Mouse (Mus musculus): Measurements from ENCODE around the gene Lrrc4. TPM values are rescaled to one million over a fixed set of nuclear protein-coding genes. Genes with fewer than 3 reads are reported as not detected.

The Lrrc4 gene
- polyA plus RNA-seq, 1 experiment from 2014 or later = 0.85 TPM

- 84% methylated on average over 9 of the region's 9 CpGs for WGBS
- Histone ChIP-seq H3K27me3 (replicated peaks; ENCODE audit: control insufficient read depth, insufficient read depth, low read length) (no peaks in the 10 kb centered on the region), H3K36me3 (ENCODE audit: control insufficient read depth, insufficient read depth, low read length) (no peaks in the 10 kb centered on the region), H3K27ac (ENCODE audit: low read depth) (no peak overlapping the region), H3K4me3 (ENCODE audit: low read depth, low read length) (no peak overlapping the region), H3K4me1 (replicated peaks; ENCODE audit: control insufficient read depth, insufficient read depth, low read length) (no peaks in the 10 kb centered on the region), H3K9ac (ENCODE audit: low read length) (no peak overlapping the region), H3K9me3 (ENCODE audit: control insufficient read depth, low read length) (no peaks in the 10 kb centered on the region), H3K4me2 (ENCODE audit: low read length) (no peak overlapping the region)
- no peak for ATAC-seq (replicated peaks; ENCODE audit: low FRiP score, low TSS enrichment, low read depth)
- no peak for DNase-seq (ENCODE audit: low spot score)
Measured at GRCm38 (mm10) chr6:28813057-28813456, 18.5 kb downstream of the Lrrc4 start.

GRCm38 (mm10) chr6:28804751-28805150 lies 26.8 kb downstream of the Lrrc4 start:
- WGBS = 89% methylated on average over 5 of the region's 5 CpGs
- Histone ChIP-seq H3K9me3 (ENCODE audit: control insufficient read depth, low read length) (no peaks in the 10 kb centered on the region), H3K27ac (ENCODE audit: low read depth) (no peak overlapping the region), H3K4me1 (replicated peaks; ENCODE audit: control insufficient read depth, insufficient read depth, low read length) (no peaks in the 10 kb centered on the region), H3K9ac (ENCODE audit: low read length) (no peak overlapping the region), H3K4me3 (ENCODE audit: low read depth, low read length) (no peak overlapping the region), H3K36me3 (ENCODE audit: control insufficient read depth, insufficient read depth, low read length) (no peaks in the 10 kb centered on the region), H3K4me2 (ENCODE audit: low read length) (no peak overlapping the region), H3K27me3 (replicated peaks; ENCODE audit: control insufficient read depth, insufficient read depth, low read length) (no peaks in the 10 kb centered on the region)
- ATAC-seq (replicated peaks; ENCODE audit: low FRiP score, low TSS enrichment, low read depth) (no peak), DNase-seq (ENCODE audit: low spot score) (no peak)

- ATAC-seq (replicated peaks; ENCODE audit: low FRiP score, low TSS enrichment, low read depth) (no peak), DNase-seq (ENCODE audit: low spot score) (no peak)
- Histone ChIP-seq H3K27ac (ENCODE audit: low read depth) (no peak overlapping the region), H3K9ac (ENCODE audit: low read length) (no peak overlapping the region), H3K9me3 (ENCODE audit: control insufficient read depth, low read length) (no peaks in the 10 kb centered on the region), H3K36me3 (ENCODE audit: control insufficient read depth, insufficient read depth, low read length) (no peaks in the 10 kb centered on the region), H3K4me1 (replicated peaks; ENCODE audit: control insufficient read depth, insufficient read depth, low read length) (no peaks in the 10 kb centered on the region), H3K27me3 (replicated peaks; ENCODE audit: control insufficient read depth, insufficient read depth, low read length) (no peaks in the 10 kb centered on the region), H3K4me2 (ENCODE audit: low read length) (no peak overlapping the region), H3K4me3 (ENCODE audit: low read depth, low read length) (no peak overlapping the region)
- 88% methylated on average over 6 of the region's 6 CpGs for WGBS
Measured at GRCm38 (mm10) chr6:28803678-28804279, 27.8 kb downstream of the Lrrc4 start.

- DNase-seq (ENCODE audit: low spot score) (no peak), ATAC-seq (replicated peaks; ENCODE audit: low FRiP score, low TSS enrichment, low read depth) (no peak)
- H3K27ac ChIP-seq (ENCODE audit: low read depth) = no peak overlapping the region
- no peak overlapping the region for H3K4me3 ChIP-seq (ENCODE audit: low read depth, low read length)
- H3K9me3 ChIP-seq (ENCODE audit: control insufficient read depth, low read length) = no peaks in the 10 kb centered on the region
- 88% methylated on average over 3 of the region's 3 CpGs for WGBS
- H3K9ac ChIP-seq (ENCODE audit: low read length) = no peak overlapping the region
- no peaks in the 10 kb centered on the region for H3K27me3 ChIP-seq (replicated peaks; ENCODE audit: control insufficient read depth, insufficient read depth, low read length)
- no peak overlapping the region for H3K4me2 ChIP-seq (ENCODE audit: low read length)
- H3K4me1 ChIP-seq (replicated peaks; ENCODE audit: control insufficient read depth, insufficient read depth, low read length) = no peaks in the 10 kb centered on the region
- H3K36me3 ChIP-seq (ENCODE audit: control insufficient read depth, insufficient read depth, low read length) = peaks cover 12% of the 10 kb centered on the region
Measured at GRCm38 (mm10) chr6:28800976-28801375, 30.6 kb downstream of the Lrrc4 start.

- Histone ChIP-seq H3K9me3 (ENCODE audit: control insufficient read depth, low read length) (no peaks in the 10 kb centered on the region), H3K4me1 (replicated peaks; ENCODE audit: control insufficient read depth, insufficient read depth, low read length) (no peaks in the 10 kb centered on the region), H3K27ac (ENCODE audit: low read depth) (no peak overlapping the region), H3K27me3 (replicated peaks; ENCODE audit: control insufficient read depth, insufficient read depth, low read length) (no peaks in the 10 kb centered on the region), H3K36me3 (ENCODE audit: control insufficient read depth, insufficient read depth, low read length) (peaks cover 16% of the 10 kb centered on the region), H3K9ac (ENCODE audit: low read length) (no peak overlapping the region), H3K4me3 (ENCODE audit: low read depth, low read length) (no peak overlapping the region), H3K4me2 (ENCODE audit: low read length) (no peak overlapping the region)
- 86% methylated on average over 2 of the region's 2 CpGs for WGBS
- ATAC-seq (replicated peaks; ENCODE audit: low FRiP score, low TSS enrichment, low read depth) (no peak), DNase-seq (ENCODE audit: low spot score) (no peak)
Measured at GRCm38 (mm10) chr6:28799818-28800217, 31.7 kb downstream of the Lrrc4 start.

GRCm38 (mm10) chr6:28795792-28796515 lies 35.6 kb downstream of the Lrrc4 start:
- DNase-seq (ENCODE audit: low spot score) = no peak
- no peak overlapping the region for H3K9ac ChIP-seq (ENCODE audit: low read length)
- H3K9me3 ChIP-seq (ENCODE audit: control insufficient read depth, low read length) = no peaks in the 10 kb centered on the region
- no peak overlapping the region for H3K4me3 ChIP-seq (ENCODE audit: low read depth, low read length)
- H3K4me2 ChIP-seq (ENCODE audit: low read length) = no peak overlapping the region
- H3K27me3 ChIP-seq (replicated peaks; ENCODE audit: control insufficient read depth, insufficient read depth, low read length) = no peaks in the 10 kb centered on the region
- no peaks in the 10 kb centered on the region for H3K4me1 ChIP-seq (replicated peaks; ENCODE audit: control insufficient read depth, insufficient read depth, low read length)
- H3K27ac ChIP-seq (ENCODE audit: low read depth) = no peak overlapping the region
- ATAC-seq (replicated peaks; ENCODE audit: low FRiP score, low TSS enrichment, low read depth) = no peak
- H3K36me3 ChIP-seq (ENCODE audit: control insufficient read depth, insufficient read depth, low read length) = peaks cover 16% of the 10 kb centered on the region
- 86% methylated on average over 16 of the region's 16 CpGs for WGBS

GRCm38 (mm10) chr6:28795380-28795779 lies 36.2 kb downstream of the Lrrc4 start:
- DNase-seq (ENCODE audit: low spot score) (no peak), ATAC-seq (replicated peaks; ENCODE audit: low FRiP score, low TSS enrichment, low read depth) (no peak)
- H3K4me3 ChIP-seq (ENCODE audit: low read depth, low read length) = no peak overlapping the region
- H3K9ac ChIP-seq (ENCODE audit: low read length) = no peak overlapping the region
- 45% methylated on average over 9 of the region's 9 CpGs for WGBS
- H3K4me2 ChIP-seq (ENCODE audit: low read length) = no peak overlapping the region
- no peaks in the 10 kb centered on the region for H3K27me3 ChIP-seq (replicated peaks; ENCODE audit: control insufficient read depth, insufficient read depth, low read length)
- H3K36me3 ChIP-seq (ENCODE audit: control insufficient read depth, insufficient read depth, low read length) = peaks cover 16% of the 10 kb centered on the region
- H3K27ac ChIP-seq (ENCODE audit: low read depth) = no peak overlapping the region
- no peaks in the 10 kb centered on the region for H3K4me1 ChIP-seq (replicated peaks; ENCODE audit: control insufficient read depth, insufficient read depth, low read length)
- no peaks in the 10 kb centered on the region for H3K9me3 ChIP-seq (ENCODE audit: control insufficient read depth, low read length)

- Histone ChIP-seq H3K9me3 (ENCODE audit: control insufficient read depth, low read length) (no peaks in the 10 kb centered on the region), H3K27ac (ENCODE audit: low read depth) (no peak overlapping the region), H3K9ac (ENCODE audit: low read length) (no peak overlapping the region), H3K4me1 (replicated peaks; ENCODE audit: control insufficient read depth, insufficient read depth, low read length) (no peaks in the 10 kb centered on the region), H3K4me3 (ENCODE audit: low read depth, low read length) (no peak overlapping the region), H3K4me2 (ENCODE audit: low read length) (no peak overlapping the region), H3K36me3 (ENCODE audit: control insufficient read depth, insufficient read depth, low read length) (peaks cover 12% of the 10 kb centered on the region), H3K27me3 (replicated peaks; ENCODE audit: control insufficient read depth, insufficient read depth, low read length) (no peaks in the 10 kb centered on the region)
- DNase-seq (ENCODE audit: low spot score) (no peak), ATAC-seq (replicated peaks; ENCODE audit: low FRiP score, low TSS enrichment, low read depth) (no peak)
- 67% methylated on average over 3 of the region's 3 CpGs for WGBS
Measured at GRCm38 (mm10) chr6:28791809-28792208, 39.7 kb downstream of the Lrrc4 start.

GRCm38 (mm10) chr6:28791183-28791582 lies 40.4 kb downstream of the Lrrc4 start:
- H3K4me2 ChIP-seq (ENCODE audit: low read length) = no peak overlapping the region
- H3K27me3 ChIP-seq (replicated peaks; ENCODE audit: control insufficient read depth, insufficient read depth, low read length) = no peaks in the 10 kb centered on the region
- ATAC-seq (replicated peaks; ENCODE audit: low FRiP score, low TSS enrichment, low read depth) (no peak), DNase-seq (ENCODE audit: low spot score) (no peak)
- no peak overlapping the region for H3K9ac ChIP-seq (ENCODE audit: low read length)
- peaks cover 6% of the 10 kb centered on the region for H3K36me3 ChIP-seq (ENCODE audit: control insufficient read depth, insufficient read depth, low read length)
- no peaks in the 10 kb centered on the region for H3K4me1 ChIP-seq (replicated peaks; ENCODE audit: control insufficient read depth, insufficient read depth, low read length)
- H3K4me3 ChIP-seq (ENCODE audit: low read depth, low read length) = no peak overlapping the region
- H3K9me3 ChIP-seq (ENCODE audit: control insufficient read depth, low read length) = no peaks in the 10 kb centered on the region
- 72% methylated on average over 3 of the region's 3 CpGs for WGBS
- no peak overlapping the region for H3K27ac ChIP-seq (ENCODE audit: low read depth)
